Mouse (Mus musculus): Measurements from ENCODE around the gene Atp5j.

Atp5j gene

DNA sequence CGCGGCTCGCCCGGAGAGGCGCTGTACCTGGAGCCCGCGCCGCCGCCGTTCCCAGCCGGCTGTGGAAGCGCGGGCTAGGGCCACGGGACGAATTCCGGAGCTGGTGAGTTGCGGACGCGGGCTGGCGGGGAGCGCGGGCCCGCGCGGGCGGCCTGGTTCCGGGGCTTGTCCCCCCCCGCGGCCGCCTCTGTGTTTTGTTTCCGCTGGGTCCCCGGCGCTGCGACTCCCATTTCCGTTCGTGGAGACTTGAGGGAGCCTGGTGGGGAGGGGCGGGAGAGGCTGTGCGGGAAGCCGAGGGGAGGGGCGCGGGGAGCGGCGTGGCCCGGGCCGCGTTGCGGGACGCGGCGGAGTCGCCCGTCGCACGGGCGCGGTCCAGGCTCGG, at the start of gene Atp5j:
TSS of gene Atp5j (minus strand) at position 185 of the 382 bp plus-strand sequence.
- DNase-seq (ENCODE audit: low spot score in 2 of 2) = peak; percentile 71 to 76

DNA sequence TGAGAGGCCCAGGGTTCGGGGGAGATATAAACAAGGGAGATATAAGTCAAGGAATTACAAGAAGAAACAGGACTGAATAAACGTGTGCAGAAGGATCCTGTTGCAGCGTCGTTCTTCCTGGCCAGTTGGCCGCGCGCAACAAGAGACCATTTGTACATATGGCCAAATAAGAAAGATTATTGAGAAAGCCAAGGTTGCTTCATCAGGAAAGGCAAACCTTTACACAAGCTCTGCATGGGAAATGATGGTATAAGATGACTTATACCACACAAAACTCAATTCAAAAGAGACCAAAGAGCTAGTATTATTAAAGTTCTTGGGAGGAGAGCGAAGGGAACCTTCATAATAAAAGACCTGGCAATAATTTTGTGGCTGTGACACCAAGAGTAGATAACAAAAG, 49.1 kb upstream of the Atp5j start:
- no peak for DNase-seq (ENCODE audit: low spot score in 2 of 2)

DNA sequence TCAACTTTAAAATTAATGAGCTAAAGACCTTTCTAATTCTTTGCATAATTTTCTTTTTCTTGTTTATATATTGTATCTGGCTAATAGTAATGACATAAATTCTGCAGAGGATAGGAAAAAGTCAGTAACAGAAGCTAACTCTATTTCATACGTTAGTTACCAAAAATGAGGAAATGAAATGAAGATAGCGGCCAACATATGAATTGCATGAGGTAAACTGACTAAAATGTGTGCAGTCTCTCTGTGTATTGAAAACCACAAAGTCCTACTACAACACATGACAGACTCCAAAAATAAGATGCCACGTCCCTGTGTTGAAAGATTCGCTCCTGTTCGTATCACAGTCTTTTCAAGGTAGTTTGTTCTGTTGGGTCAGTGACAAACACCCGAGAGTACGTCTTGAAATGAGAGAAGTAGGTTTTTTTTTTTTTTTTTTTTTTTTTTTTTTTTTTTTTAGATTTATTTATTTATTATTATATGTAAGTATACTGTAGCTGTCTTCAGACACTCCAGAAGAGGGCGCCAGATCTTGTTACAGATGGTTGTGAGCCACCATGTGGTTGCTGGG, 46.4 kb upstream of the Atp5j start:
- no peak for DNase-seq (ENCODE audit: low spot score in 2 of 2)

DNA sequence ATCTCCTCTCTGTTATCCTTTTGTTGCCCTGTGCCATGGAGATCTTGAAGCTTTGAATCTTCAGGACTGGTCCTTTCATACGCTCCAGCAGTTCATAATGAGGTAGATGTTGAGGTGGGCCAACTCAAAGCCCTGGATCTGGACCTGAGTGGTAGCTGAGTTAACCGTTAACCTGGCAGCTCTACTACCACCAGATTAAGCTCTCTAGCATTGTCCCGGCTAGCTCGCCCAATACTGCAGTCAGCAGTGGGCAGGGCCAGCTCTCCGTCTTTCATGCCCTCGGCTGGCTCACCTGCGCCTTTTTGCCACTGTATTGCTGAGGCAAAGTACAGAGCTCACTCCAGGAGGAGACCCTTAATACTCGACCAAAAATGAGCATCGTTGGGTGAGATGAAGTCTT, 45.7 kb upstream of the Atp5j start:
- no peak for DNase-seq (ENCODE audit: low spot score in 2 of 2)

DNA sequence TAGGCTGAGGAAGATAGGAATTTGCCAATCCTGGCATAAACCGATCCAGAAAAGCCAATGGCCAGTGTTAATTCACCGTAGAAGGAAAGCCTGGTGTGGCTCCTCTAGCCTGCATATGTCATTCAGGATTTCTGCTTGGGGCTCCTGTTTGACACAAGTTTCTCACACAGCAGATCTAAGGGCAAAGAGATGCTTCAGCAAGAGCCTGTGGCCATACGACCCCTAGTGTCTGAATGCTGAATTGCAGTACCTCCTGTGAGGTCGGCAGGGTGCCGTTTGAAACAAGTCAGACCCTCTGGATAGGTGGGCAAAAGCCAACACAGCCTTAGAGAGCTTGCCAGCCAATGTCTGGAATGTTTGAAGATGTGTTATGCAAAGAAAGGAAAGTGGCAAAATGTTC, 43.7 kb upstream of the Atp5j start:
- DNase-seq (ENCODE audit: low spot score in 2 of 2) = peak; percentile 48 to 57

DNA sequence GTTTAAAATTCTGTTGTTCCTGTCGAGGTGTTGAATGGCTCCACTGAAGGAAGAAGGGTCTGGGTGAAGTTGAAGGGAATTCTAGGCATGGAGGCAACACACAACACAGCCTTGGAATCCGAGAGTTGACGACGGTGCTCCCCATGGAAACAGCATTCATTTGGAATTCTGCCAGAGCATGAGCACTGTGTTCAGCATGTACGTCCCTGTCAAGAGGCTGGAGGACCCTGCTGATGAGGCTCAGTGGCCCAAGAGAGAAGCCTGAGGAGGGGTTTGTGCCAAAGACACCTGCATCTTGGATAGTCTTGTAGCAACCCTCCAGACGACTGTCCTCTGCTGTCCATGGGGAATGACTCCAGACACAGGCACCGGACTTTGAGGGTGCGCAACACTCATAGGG, 40.7 kb upstream of the Atp5j start:
- DNase-seq (ENCODE audit: low spot score in 2 of 2) = no peak

DNA sequence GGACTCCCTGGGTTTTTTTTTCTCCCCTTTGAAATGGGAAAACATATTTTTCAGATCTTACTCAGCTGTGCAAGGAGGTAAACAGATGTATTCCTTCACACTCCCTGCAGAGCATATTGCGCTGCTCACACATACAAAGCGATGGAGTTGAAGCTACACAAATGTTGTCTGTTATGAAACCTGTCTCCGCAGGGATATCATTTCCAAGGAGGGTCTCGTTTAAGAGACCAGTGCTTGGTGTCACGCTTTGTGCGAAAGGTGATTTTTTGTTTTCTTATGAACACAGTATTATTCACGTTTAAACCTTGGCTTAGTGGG, 40.3 kb upstream of the Atp5j start:
- no peak for DNase-seq (ENCODE audit: low spot score in 2 of 2)

DNA sequence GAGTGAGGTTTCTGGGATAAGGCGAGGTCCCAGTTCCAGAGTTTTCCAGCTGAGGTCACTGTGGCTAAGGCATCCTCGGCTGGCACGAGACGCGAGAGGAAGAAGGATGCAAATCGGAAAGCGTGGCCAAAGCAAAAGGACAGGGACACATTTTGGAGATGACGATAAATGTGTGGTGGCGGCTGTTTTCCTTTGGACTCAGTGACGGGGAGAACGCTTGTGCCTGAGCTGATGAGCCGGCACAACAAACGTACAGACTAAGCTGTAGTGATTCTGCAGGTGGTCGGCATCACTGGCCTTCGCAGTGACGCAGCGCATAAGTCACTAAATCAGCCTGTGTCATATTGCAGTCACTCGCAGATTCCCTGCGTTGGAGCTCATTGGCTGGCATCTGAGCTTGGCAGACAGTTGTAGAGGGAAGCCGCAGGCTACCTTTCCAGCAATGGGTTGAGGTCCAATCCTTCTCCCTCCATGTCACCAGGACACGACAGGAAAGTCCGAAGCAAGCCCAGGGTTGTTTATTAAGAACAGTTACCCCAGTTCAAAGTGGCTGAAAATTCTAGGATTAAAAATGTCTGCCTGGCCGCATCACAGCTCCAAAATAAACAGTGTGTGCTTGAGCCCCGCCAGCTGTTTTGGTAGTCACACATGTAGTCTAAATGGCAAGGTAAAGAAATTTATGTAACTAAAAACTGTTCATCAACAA, 39.7 kb upstream of the Atp5j start:
- peak; percentile 10 to 27 for DNase-seq (ENCODE audit: low spot score in 2 of 2)

DNA sequence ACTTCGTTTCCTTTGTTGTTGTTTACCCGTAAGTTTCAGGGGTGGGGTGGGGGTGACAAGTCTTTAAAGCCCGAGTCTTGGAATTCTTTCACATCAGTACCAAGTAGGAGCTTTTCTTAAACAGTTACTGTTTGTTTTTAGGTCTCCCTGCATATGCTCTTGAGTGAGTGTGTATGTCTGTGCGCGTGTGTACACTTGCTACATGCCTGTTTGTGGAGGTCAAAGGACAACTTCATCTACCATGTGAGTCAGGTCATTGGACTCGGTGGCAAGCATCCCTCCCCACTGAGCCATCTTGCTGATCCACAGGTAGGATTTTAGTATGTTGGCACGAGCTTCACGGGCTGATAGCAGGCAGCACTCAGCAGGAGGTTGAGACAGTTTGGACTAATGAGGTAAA, 38.4 kb upstream of the Atp5j start:
- no peak for DNase-seq (ENCODE audit: low spot score in 2 of 2)

DNA sequence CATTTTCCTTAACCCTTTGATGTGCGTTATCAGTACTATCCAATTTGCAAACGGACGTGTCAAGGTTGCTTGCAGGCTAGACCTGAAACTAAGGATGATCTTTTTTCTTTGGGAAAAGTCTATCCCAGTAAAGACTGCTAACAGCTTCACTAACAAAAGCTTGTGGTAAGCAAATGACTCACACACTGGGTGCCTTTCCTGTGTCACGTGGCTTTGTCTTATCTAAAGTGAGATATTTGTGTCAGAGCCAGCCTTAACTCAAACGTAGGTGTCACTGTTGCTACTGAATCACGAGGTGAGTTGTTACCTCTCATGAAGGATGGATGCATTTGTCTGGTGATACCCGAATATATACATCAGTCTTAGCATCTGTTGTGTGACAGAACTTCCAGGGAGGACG, 29.2 kb upstream of the Atp5j start:
- DNase-seq (ENCODE audit: low spot score in 2 of 2) = no peak

DNA sequence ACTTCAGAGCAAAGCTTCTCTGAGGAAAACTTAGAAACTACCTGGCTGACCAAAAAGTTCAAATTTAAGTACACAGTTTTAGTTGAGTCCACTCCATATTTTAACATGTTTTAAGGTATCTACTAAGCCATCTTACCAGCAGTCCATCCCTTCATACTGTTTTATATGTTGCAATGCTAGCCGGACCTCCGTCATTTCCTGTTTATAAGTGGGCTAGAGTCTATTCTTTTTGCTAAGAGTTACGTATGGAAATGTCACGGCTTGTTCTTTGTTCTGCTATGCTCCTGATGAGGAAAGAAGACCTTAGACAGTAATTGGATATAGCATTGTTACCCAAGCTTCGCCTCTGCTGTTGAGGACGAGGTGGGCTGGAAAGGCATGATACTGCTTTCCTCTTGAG, 18.1 kb upstream of the Atp5j start:
- no peak for DNase-seq (ENCODE audit: low spot score in 2 of 2)

DNA sequence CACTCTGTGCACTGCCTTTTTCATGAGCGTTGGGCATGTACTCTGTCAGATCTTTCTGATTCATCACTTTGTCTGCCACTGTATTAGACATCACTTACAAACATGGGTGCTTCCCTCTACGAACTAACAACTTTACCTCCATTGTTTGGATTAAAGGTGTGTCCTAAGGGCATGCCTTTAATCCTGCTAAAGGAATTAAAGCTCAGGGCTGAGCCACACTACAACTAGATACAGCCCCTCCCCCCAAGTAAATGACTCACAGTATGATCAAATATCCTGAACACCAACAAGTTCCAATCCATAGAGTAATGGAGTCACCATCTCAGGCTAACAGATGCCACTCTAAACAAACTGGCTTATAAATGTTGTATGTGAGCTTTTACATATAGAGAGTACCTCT, 3.2 kb upstream of the Atp5j start:
- DNase-seq (ENCODE audit: low spot score in 2 of 2) = no peak

DNA sequence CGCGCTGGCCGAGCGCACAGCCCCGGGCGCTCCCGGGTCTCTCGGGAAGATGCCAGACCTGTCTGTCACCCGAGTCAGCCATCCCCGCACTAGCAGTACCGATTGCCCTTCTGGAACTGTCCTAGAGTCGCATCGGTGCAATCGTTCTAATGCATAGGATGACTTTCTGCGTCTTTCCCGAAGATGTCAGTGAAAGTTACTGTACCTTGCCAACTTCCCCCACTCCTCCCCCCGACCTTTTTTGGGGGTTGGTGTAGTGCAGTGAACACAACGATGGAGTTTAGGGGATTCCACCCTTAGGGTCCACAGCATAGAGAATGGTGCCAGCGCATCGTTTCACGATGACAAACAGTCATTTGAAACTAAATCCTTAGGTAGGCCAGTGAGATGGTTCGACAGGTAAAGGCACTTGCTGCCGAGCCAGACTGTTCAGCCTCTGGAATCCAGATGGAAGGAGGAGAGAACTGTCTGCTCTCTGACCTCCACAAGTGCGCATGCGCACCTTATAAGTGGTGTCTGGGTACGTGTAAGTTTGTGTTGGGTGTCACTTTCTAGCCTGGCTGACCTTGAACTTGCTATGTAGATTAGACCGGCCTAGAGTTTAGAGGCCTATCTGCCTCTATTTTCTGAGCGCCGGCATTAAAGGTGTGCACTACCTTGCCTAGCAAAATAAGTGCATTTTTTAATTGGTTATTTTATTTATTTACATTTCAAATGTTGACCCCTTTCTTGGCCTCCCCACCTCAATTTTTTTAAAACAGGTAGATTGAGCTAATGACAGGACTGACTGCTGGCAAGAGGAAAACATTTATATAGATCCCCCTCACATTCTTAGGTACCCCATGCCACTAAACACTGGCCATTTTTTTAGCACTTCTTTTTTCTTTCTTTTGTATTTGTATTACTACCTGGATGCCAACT, 658 bp upstream of the Atp5j start:
- peak; percentile 14 to 31 for DNase-seq (ENCODE audit: low spot score in 2 of 2)

DNA sequence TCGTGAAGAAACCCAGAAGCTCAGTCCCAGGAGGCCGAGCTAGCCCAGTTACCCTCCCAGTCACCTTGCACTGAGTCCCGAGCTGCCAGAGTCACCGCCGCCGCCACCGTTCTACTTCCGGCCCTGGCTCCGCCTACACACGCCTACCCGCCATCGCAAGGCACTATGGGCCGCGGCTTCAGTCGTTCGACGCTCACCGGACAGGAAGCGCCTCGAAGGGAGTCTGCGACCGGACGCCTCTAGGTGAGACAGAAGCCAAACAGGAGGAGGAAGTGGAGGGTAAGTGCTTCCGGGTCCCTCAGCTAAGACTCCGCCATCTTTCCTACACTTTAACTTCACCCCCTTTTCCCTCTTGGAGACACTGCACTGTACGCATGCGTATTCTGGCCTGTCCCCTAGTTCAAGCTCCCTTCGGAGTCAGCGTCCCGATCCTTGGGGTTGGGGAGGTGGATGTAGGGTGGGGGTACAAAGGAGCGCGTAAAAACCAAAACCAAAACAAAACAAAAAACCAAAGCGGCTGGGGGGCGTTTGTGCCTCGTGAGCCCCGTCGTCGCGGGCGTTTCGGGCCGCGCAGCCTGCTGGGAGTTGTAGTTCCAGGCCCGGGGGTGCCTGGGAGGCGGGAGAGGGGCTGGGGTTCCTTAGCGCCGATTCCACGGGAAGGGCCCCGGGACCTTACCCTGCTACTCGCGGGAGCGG, 532 bp downstream of the Atp5j start, which contains the start of gene Gabpa:
TSS of gene Gabpa (plus strand) at position 181 of the 696 bp plus-strand sequence.
- peak; percentile 75 to 84 for DNase-seq (ENCODE audit: low spot score in 2 of 2)

DNA sequence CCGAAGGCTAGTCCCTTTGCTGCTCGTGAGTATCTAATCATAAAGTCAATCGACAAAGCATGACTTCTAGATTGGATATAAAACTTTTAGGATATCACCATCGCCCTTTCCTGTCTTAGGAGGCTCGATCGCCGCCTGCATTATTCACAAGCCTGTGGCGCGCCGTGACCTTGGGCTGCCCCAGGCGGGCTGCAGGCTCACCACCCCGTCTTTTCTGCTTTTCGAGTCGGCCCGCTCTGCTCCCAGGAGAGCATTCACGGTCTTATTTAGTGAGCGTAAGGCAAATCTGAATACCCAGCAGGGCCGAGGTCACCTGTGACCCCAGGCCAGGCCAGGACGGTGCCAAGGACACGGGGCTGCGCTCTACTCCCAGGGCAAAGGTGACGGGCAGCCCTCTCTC, 1.1 kb downstream of the Atp5j start:
- no peak for DNase-seq (ENCODE audit: low spot score in 2 of 2)

DNA sequence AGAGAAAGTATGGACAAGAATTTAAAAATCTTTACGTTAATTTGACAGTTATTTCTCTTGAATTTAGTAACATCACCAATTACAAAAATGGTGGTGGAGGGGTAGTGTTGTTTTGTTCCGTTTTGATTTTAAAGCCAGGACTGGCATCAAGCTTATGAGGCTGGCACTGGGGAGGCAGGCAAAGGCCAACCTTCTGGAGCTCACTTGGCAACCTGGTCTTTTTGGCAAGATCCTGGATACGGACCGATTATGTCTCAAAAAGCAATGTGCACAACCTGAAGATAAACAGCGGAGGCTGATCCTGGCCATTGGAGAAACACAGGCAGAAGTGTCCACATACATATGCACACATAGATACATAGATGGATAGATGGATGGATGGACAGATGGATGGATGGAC, 2.7 kb downstream of the Atp5j start:
- DNase-seq (ENCODE audit: low spot score in 2 of 2) = no peak

DNA sequence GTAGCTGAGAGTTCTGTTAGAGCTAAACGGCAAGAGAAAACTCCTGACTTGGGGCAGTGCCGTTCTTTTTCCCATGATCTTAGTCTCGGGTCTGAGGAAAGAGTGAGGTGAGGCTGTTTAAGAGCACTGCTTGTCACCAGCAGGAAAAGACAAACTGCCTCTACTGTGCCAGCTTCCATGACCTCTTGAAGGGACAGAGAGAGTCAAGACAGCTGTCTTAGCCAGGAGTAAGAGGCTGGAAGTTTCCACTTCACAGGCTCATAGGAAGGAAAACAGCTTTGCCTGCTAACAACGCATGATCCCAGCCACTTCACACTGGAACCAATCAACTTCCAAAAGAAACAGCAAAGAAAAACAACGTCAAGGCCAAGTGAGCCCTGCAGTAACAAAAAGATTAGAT, 3.7 kb downstream of the Atp5j start:
- no peak for DNase-seq (ENCODE audit: low spot score in 2 of 2)

DNA sequence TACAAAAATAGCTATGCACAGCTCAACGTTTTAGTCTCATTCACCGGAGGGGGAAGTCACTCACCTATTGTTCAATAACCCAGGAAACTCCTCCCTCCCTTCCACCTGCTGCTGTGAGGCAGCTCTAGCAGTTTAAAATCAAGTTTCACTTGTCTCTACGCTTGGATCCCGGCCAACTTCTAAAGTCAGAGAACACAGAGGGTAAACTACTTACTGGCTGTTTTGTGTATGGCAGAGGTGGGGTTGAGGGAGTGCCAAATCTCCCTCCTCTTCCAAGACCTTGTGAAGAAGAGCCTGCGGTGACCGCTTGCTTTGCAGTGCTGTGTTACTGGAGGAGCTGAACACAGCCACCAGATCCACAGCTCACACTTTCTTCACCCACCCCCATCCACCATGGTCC, 10.4 kb downstream of the Atp5j start:
- no peak for DNase-seq (ENCODE audit: low spot score in 2 of 2)

DNA sequence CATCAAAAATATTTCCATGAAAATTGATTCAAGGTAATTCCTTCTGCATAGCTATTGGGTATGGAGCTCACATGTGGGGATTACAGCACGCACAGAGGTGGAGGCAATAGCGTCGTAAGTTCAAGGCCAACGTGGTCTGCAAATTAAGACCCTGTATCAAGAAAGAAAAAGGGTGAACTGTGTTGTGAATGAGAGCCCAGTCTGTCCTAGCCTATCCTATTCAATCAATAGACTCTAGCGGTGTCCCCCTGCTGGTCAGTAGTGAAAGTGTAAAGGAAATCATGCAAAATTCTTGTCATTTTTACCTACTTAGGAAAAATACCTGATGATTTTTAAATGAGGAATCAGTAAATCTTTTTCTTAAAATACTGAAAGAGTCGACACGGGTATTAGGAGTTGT, 18.0 kb downstream of the Atp5j start:
- no peak for DNase-seq (ENCODE audit: low spot score in 2 of 2)

DNA sequence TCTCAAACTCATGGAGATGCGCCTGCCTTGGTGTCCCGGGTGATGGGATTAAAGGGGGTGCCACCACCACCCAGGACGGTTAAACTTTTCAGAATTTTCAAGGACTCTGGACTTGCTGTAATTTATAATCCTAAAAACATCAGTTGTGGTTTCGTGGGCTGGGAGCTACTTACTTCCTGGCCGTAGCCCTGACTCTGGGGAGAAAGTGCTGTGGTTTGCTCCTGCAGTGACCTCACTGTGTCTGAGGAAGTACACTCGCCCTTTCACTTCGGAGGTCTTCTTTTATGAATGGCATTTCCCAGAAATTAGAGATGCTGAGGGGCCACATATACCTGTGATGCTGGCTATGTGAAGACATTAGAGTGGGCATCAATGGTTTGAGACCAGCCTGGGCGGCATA, 20.9 kb downstream of the Atp5j start:
- DNase-seq (ENCODE audit: low spot score in 2 of 2) = no peak

DNA sequence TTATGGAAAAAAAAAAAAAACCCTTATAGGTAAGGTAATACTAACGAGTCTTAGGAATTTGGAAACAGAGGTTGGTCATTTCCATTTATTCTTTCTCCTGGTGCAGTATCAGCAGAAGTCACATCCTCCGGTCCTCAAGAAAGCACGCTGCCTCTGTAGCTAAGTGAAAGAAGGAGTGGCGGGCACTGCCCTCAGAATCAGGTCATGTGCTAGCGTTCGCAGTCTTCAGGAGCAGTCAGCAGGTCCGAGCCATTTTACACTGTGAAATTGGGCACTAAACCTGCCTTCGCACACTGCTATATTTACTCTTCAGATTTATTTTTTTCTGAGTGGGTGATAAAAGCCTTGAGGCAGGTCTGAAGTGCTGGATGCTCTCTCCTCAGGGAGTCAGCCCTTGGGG, 21.6 kb downstream of the Atp5j start:
- no peak for DNase-seq (ENCODE audit: low spot score in 2 of 2)

DNA sequence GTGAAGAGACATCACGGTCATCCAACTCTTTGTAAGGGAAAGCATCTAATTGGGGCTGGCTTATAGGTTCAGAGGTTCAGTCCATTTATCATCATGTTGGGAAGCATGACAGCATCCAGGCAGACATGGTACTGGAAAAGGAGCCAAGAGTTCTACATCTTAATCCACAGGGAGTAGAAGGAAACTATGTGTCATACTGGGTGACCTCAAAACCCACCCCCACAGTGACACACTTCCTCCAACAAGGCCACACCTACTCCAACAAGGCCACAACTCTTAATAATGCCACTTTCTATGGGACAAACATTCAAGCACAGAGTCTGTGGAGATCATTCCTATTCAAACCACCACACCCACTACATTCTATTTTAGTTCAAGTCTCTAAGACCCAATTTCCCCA, 25.2 kb downstream of the Atp5j start:
- no peak for DNase-seq (ENCODE audit: low spot score in 2 of 2)
